Mouse (Mus musculus): ENCODE measurements around the gene Ttc9b. TPM values are rescaled to one million over a fixed set of nuclear protein-coding genes. Genes with fewer than 3 reads are reported as not detected.

Ttc9b gene
- polyA plus RNA-seq, 1 experiment from 2014 or later = 0.20 TPM

DNA sequence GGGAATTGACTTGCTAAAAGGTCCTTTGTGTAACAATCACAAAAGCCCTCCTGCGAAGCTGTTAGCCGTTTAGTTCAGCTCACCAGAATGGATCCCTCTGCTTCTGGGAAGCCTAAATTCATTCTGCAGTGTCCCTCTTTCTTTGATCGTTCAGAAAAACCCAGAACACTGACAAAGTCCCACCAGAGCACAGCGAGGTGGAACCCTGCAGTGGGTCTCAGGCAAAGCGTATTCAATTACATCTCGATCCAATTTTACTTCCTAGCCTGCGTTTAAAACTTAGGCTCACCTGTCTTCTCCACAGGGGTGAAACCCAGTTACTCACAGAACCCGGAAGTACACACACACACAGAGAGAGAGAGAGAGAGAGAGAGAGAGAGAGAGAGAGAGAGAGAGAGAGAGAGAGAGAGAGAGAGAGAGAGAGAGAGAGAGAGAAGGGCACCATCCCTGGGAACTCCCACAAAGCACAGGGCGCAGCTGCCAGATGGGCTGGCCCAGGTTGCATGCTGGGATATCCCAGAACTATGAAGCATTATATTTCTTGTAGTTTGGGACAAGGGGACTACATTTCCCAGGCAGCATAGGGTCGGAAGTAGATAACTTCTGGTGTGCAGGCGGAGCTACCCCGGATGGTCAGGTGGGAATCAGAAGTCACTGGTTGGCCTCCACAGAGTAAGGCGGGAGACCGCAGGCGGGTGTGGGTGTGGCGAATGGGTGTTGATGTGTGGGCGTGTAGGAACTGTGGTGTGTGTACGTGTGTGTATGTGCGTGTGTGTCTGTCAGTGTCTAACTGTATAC is 35.3 kb downstream of the Ttc9b start, which contains the start of gene Zfp607b:
Gene Zfp607b (plus strand): TSS at position 526 of the 798 bp plus-strand sequence.
- peaks cover 13% of the 10 kb centered on the region for H3K4me1 ChIP-seq (replicated peaks)
- H3K9me3 ChIP-seq = no peaks in the 10 kb centered on the region
- no peaks in the 10 kb centered on the region; the same call in 1 of the 2 replicates for H3K27me3 ChIP-seq
- H3K27ac ChIP-seq = peak within 1 kb of the TSS; percentile 88
- H3K9ac ChIP-seq (replicated peaks) = peak within 1 kb of the TSS; percentile 69
- H3K36me3 ChIP-seq = no peaks in the 10 kb centered on the region
- WGBS = 1% methylated on average over 19 of the region's 19 CpGs
- peak within 1 kb of the TSS; percentile 69 for H3K4me2 ChIP-seq
- peak within 1 kb of the TSS; percentile 48 for H3K4me3 ChIP-seq (replicated peaks)
- ATAC-seq (ENCODE audit: insufficient number of reproducible peaks, insufficient read depth, low FRiP score, low TSS enrichment, low read depth) = peak; percentile 100

DNA sequence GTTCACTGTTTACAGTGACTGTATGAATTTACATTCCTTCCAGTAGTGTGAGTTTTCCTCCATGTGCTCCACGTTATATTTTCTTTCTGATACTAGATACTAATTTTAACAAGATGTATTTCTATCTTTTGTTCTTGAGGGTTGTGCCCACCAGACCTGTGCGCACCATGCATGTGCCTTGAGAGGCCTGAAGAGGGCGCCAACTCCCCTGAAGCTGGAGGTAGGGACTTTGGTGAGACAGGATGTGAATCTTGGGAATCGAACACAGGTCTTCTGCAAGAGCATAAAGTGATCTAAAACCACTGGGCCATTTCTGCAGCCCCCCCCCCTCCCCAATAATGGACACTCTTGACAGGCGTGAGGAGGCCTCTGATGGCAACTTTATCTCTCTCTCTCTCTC is 37.4 kb downstream of the Ttc9b start:
- Histone ChIP-seq H3K36me3 (no peaks in the 10 kb centered on the region), H3K4me1 (replicated peaks) (peaks cover 9% of the 10 kb centered on the region), H3K27me3 (no peaks in the 10 kb centered on the region; the same call in 1 of the 2 replicates), H3K4me2 (no peak overlapping the region), H3K4me3 (replicated peaks) (no peak overlapping the region), H3K9me3 (no peaks in the 10 kb centered on the region), H3K27ac (no peak overlapping the region), H3K9ac (replicated peaks) (no peak overlapping the region)
- WGBS = 41% methylated on average over 5 of the region's 5 CpGs
- ATAC-seq (ENCODE audit: insufficient number of reproducible peaks, insufficient read depth, low FRiP score, low TSS enrichment, low read depth) = no peak

GRCm38 (mm10) chr7:27696711-27697110 is 43.0 kb downstream of the Ttc9b start:
- WGBS = 53% methylated on average over 3 of the region's 3 CpGs
- no peak overlapping the region for H3K9ac ChIP-seq (replicated peaks)

More at GRCm38 (mm10) chr7:27696711-27697110, 43.0 kb downstream of the Ttc9b start:
- H3K4me1 ChIP-seq (replicated peaks) = no peaks in the 10 kb centered on the region
- no peak overlapping the region for H3K27ac ChIP-seq
- ATAC-seq (ENCODE audit: insufficient number of reproducible peaks, insufficient read depth, low FRiP score, low TSS enrichment, low read depth) = no peak
- no peak overlapping the region for H3K4me3 ChIP-seq (replicated peaks)
- no peaks in the 10 kb centered on the region for H3K9me3 ChIP-seq
- no peaks in the 10 kb centered on the region; the same call in 1 of the 2 replicates for H3K36me3 ChIP-seq
- no peak overlapping the region for H3K4me2 ChIP-seq
- no peaks in the 10 kb centered on the region for H3K27me3 ChIP-seq

Other genes with a start within 250 kb of the Ttc9b start
- 0.26 and 0.41 TPM in 2 replicates for gene Sptbn4, start 206.2 kb upstream of the Ttc9b start, polyA plus RNA-seq (2016; fragmentation: Nextera tagmentation; extraction: Ambion mirVana)
- 34.1 and 38.8 TPM in 2 replicates for gene Blvrb, start 205.9 kb upstream of the Ttc9b start, polyA plus RNA-seq (2016; fragmentation: Nextera tagmentation; extraction: Ambion mirVana)
- 29.4 and 30.3 TPM in 2 replicates for gene Sertad3, start 180.1 kb upstream of the Ttc9b start, polyA plus RNA-seq (2016; fragmentation: Nextera tagmentation; extraction: Ambion mirVana)
- 29.4 and 30.4 TPM in 2 replicates for gene Sertad1, start 167.0 kb upstream of the Ttc9b start, polyA plus RNA-seq (2016; fragmentation: Nextera tagmentation; extraction: Ambion mirVana)
- gene Prx, start 154.6 kb upstream of the Ttc9b start, polyA plus RNA-seq (2016; fragmentation: Nextera tagmentation; extraction: Ambion mirVana) = 5.6 and 6.1 TPM in 2 replicates
- 0.60 and 0.97 TPM in 2 replicates for gene Hipk4, start 130.6 kb upstream of the Ttc9b start, polyA plus RNA-seq (2016; fragmentation: Nextera tagmentation; extraction: Ambion mirVana)
- 59.7 and 68.5 TPM in 2 replicates for gene Pld3, start 100.7 kb upstream of the Ttc9b start, polyA plus RNA-seq (2016; fragmentation: Nextera tagmentation; extraction: Ambion mirVana)
- 34.7 and 36.0 TPM in 2 replicates for gene 2310022A10Rik, start 100.7 kb upstream of the Ttc9b start, polyA plus RNA-seq (2016; fragmentation: Nextera tagmentation; extraction: Ambion mirVana)
- 98.8 and 104 TPM in 2 replicates for gene Akt2, start 62.4 kb upstream of the Ttc9b start, polyA plus RNA-seq (2016; fragmentation: Nextera tagmentation; extraction: Ambion mirVana)
- gene Map3k10, start 20.7 kb downstream of the Ttc9b start, polyA plus RNA-seq (2016; fragmentation: Nextera tagmentation; extraction: Ambion mirVana) = 16.6 and 18.6 TPM in 2 replicates
- 3.7 and 3.8 TPM in 2 replicates for gene Zfp607b, start 35.4 kb downstream of the Ttc9b start, polyA plus RNA-seq (2016; fragmentation: Nextera tagmentation; extraction: Ambion mirVana)
- 48.0 and 50.2 TPM in 2 replicates for gene Zfp60, start 77.5 kb downstream of the Ttc9b start, polyA plus RNA-seq (2016; fragmentation: Nextera tagmentation; extraction: Ambion mirVana)
- gene Zfp626, start 153.3 kb downstream of the Ttc9b start, polyA plus RNA-seq (2016; fragmentation: Nextera tagmentation; extraction: Ambion mirVana) = 2.3 and 2.9 TPM in 2 replicates
- gene Zfp59, start 184.7 kb downstream of the Ttc9b start, polyA plus RNA-seq (2016; fragmentation: Nextera tagmentation; extraction: Ambion mirVana) = 9.7 and 10.7 TPM in 2 replicates
- gene Zfp607a, start 203.6 kb downstream of the Ttc9b start, polyA plus RNA-seq (2016; fragmentation: Nextera tagmentation; extraction: Ambion mirVana) = 4.4 and 4.8 TPM in 2 replicates